Mouse (Mus musculus) C2C12 (cell line): Measurements from ENCODE around the gene Pdhx.

ENCODE experiments used
- CTCF ChIP-seq: IDR thresholded peaks from one replicate; pipeline ENCODE4 v1.5.1; 2011; ENCODE audit not compliant: control insufficient read depth, insufficient read depth, insufficient read length
- MAX ChIP-seq: IDR thresholded peaks from one replicate; pipeline ENCODE4 v1.6.1; 2011; ENCODE audit warnings: mild to moderate bottlenecking, control low read depth

- TF ChIP-seq CTCF (no peak), MAX (no peak)
These were observed 32.4 kb downstream of the Pdhx start for GRCm38 (mm10) chr2:103040896-103041295.
